Mouse (Mus musculus): ENCODE results near the gene Mpzl2. TPM values are rescaled to one million over a fixed set of nuclear protein-coding genes. Genes with fewer than 3 reads are reported as not detected.

Gene Mpzl2
- not detected for total RNA-seq (2023)

DNA sequence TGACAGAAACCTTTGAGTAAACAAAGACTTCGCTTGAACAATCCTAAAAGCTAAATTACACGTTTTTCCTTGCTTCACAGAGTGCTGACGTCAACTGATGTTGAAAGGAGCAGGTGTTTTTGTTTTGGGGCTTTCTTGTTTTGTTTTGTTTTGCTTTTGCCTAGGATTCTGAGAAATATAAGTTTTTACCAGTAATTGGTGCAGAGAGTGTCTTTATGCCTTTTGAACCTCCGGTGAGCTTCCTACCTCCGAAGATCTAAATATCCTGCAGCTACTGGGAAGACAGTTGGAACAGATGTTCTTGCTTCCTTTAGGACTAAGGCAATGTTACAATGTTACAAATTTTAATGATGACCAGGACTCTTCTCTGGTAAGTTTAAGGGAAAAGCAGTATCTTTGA lies at the start of gene Mpzl2:
Mpzl2 (plus strand) TSS at position 301 of the 400 bp plus-strand sequence.

DNA sequence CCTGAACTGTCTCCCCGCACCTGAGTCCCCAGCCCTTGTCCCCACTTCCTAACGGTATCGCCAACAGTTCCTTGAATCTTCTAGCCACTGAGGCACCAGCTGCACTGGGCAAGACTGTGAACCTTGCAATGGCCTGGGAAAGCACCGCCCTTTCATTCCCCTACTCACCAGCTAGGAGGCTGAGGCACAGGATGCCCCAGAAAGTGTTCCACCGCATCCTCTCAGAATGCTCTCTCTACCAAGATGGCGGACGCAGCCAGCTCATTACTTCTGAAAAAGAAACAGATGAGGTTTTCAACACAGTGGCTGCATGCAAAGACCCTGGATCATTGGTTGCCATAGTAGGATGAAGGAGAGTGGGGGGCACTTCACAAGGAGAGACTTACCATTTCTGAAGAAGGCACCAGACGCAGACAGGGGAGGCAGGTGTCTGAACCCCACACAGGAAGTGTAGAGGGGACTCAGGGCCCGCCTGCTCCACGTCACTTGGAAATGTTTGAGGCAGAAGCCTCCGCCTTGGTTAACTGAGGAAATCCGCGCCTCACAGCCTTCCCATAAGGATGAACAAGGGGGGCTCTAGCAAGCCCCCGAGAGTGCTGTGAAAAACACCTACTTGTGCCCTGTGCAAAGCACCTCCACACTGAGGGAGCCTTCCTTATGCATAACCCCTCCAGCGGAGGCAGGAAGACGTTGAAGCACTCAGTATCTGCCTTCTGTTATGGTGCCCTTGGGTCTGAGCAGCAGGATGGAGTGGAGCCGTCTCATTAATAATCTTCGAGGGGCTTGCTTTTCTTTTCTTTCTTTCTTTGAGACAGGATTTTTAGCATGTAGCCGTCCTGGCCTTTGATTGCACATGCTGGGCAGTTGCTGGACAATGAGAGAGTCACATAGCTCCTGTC lies 30.2 kb upstream of the Mpzl2 start, which contains the start of gene Cd3e:
Cd3e (minus strand) TSS at position 448 of the 899 bp plus-strand sequence.

DNA sequence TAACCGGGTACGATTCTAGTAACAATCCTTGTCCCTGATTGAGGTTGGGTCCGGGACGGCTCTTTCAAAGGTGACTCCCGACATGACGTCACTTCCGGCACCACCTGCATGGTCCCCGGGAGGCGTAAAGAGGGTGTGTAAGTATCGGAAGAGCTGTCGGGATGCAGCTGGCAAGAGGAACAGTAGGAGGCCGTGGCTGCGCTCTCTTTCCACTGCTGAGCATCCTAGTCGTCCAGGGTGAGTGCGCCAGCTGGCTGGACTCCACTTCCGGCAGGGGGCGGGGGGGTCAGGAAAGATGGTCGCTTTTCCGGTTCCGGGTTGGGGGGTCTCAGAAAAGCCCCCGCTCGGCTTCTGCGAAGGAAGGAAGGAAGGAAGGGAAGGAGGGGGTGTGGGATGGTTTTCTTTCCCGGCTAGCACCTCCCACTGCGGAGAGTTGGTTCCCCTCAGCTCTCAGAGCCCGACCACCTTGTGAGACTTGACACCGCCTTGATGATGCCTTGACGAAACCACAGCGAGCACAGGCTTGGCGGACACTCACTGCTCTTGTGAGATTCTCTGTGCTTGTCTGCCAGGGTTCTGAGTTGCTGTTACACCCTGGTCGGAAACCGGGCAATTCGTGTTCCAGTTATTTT lies 15.6 kb downstream of the Mpzl2 start, which contains the start of gene Mpzl3:
Mpzl3 (plus strand) TSS at position 105 of the 632 bp plus-strand sequence.

DNA sequence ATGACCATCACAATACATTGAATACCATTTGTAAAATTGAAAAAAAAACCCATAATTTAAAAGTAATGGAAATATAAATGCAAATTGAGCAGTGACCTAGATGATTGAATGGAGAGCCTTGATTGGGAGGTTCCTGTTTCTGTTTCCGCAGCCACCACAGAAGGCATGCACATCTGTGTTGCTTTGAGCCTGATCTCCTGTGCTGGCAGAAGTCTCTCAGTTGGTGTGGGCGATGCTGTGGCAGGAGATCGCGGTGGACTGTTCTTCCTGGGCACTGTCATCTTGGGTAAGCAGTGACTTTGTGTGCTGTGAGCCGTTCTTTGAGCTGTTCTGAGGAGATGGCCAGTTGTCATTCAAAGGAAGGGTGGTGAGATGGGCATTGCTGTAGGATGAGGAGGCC lies 39.4 kb downstream of the Mpzl2 start, which contains the start of gene Jaml:
Jaml (plus strand) TSS at position 173 of the 400 bp plus-strand sequence.

Other genes starting within 250 kb of the Mpzl2 start
- gene Tmem25, start 240.5 kb upstream of the Mpzl2 start, total RNA-seq (2023), result 1 to 10 TPM in 1 of 2 experiments, under 1 TPM in 1; 0.70 to 1.2 TPM
- gene Ttc36, start 236.7 kb upstream of the Mpzl2 start, total RNA-seq (2023), result 1 to 10 TPM in 1 of 2 experiments, under 1 TPM in 1; 0.82 to 1.5 TPM
- 10 to 100 TPM; 52.0 to 56.5 TPM for gene Kmt2a, start 158.5 kb upstream of the Mpzl2 start, total RNA-seq (2023)
- gene Atp5l, start 119.1 kb upstream of the Mpzl2 start, total RNA-seq (2023), result 100 to 1,000 TPM; 209 to 218 TPM
- gene Ube4a, start 74.2 kb upstream of the Mpzl2 start, total RNA-seq (2023), result 10 to 100 TPM; 79.7 to 83.3 TPM
- gene Cd3g, start 59.4 kb upstream of the Mpzl2 start, total RNA-seq (2023), result 1 to 10 TPM; 3.2 to 4.6 TPM
- gene Cd3d, start 58.0 kb upstream of the Mpzl2 start, total RNA-seq (2023), result 1 to 10 TPM; 2.6 to 3.8 TPM
- gene Cd3e, start 30.2 kb upstream of the Mpzl2 start, total RNA-seq (2023), result 1 to 10 TPM; 3.1 to 4.5 TPM
- gene Mpzl3, start 15.4 kb downstream of the Mpzl2 start, total RNA-seq (2023), result 1 to 10 TPM; 1.7 to 2.0 TPM
- 10 to 100 TPM; 18.4 to 18.5 TPM for gene Jaml, start 39.4 kb downstream of the Mpzl2 start, total RNA-seq (2023)
- gene Scn2b, start 78.0 kb downstream of the Mpzl2 start, total RNA-seq (2023), result 1 to 10 TPM; 1.2 to 1.7 TPM
- under 1 TPM; 0.13 to 0.24 TPM for gene Scn4b, start 98.6 kb downstream of the Mpzl2 start, total RNA-seq (2023)
- 1 to 10 TPM; 1.2 to 1.6 TPM for gene BC049352, start 142.2 kb downstream of the Mpzl2 start, total RNA-seq (2023)
- under 1 TPM; 0.37 to 0.61 TPM for gene Tmprss4, start 164.3 kb downstream of the Mpzl2 start, total RNA-seq (2023)
- 100 to 1,000 TPM; 427 to 460 TPM for gene Il10ra, start 229.3 kb downstream of the Mpzl2 start, total RNA-seq (2023)

Data from monocyte, adult 59 days (primary cell).